Mouse (Mus musculus): ENCODE measurements around the gene Olfr961. TPM values are rescaled to one million over a fixed set of nuclear protein-coding genes. Genes with fewer than 3 reads are reported as not detected.

The Olfr961 gene
- not detected for polyA plus RNA-seq (2014; fragmentation: Illumina TruSeq; extraction: RNeasy Lipid Tissue Mini Kit (QIAGEN cat#74804); ENCODE audit: low read depth, low replicate concordance)

GRCm38 (mm10) chr9:39644785-39645184, at the start of gene Olfr961:
Gene Olfr961 (plus strand): TSS chr9:39645085.

GRCm38 (mm10) chr9:39603999-39604453, 40.9 kb upstream of the Olfr961 start, which contains the start of gene AW551984:
Gene AW551984 (minus strand): TSS chr9:39604403.

GRCm38 (mm10) chr9:39610355-39610754, 34.5 kb upstream of the Olfr961 start, which contains the start of gene Olfr148:
Gene Olfr148 (plus strand): TSS chr9:39610655.

GRCm38 (mm10) chr9:39621073-39621472, 23.8 kb upstream of the Olfr961 start, which contains the start of gene Olfr960:
Gene Olfr960 (plus strand): TSS chr9:39621373.

GRCm38 (mm10) chr9:39666905-39667304, 22.0 kb downstream of the Olfr961 start, which contains the start of gene Olfr963:
Gene Olfr963 (plus strand): TSS chr9:39667205.

Other genes starting within 250 kb of the Olfr961 start
- not detected for gene Olfr952, start 217.9 kb upstream of the Olfr961 start, polyA plus RNA-seq (2014; fragmentation: Illumina TruSeq; extraction: RNeasy Lipid Tissue Mini Kit (QIAGEN cat#74804); ENCODE audit: low read depth, low replicate concordance)
- gene Olfr954, start 188.4 kb upstream of the Olfr961 start, polyA plus RNA-seq (2014; fragmentation: Illumina TruSeq; extraction: RNeasy Lipid Tissue Mini Kit (QIAGEN cat#74804); ENCODE audit: low read depth, low replicate concordance), result not detected
- gene Olfr955, start 173.1 kb upstream of the Olfr961 start, polyA plus RNA-seq (2014; fragmentation: Illumina TruSeq; extraction: RNeasy Lipid Tissue Mini Kit (QIAGEN cat#74804); ENCODE audit: low read depth, low replicate concordance), result not detected
- gene Olfr44, start 151.1 kb upstream of the Olfr961 start, polyA plus RNA-seq (2014; fragmentation: Illumina TruSeq; extraction: RNeasy Lipid Tissue Mini Kit (QIAGEN cat#74804); ENCODE audit: low read depth, low replicate concordance), result not detected
- not detected for gene Olfr957, start 129.3 kb upstream of the Olfr961 start, polyA plus RNA-seq (2014; fragmentation: Illumina TruSeq; extraction: RNeasy Lipid Tissue Mini Kit (QIAGEN cat#74804); ENCODE audit: low read depth, low replicate concordance)
- gene Olfr958, start 91.0 kb upstream of the Olfr961 start, polyA plus RNA-seq (2014; fragmentation: Illumina TruSeq; extraction: RNeasy Lipid Tissue Mini Kit (QIAGEN cat#74804); ENCODE audit: low read depth, low replicate concordance), result not detected
- gene Olfr959, start 69.5 kb upstream of the Olfr961 start, polyA plus RNA-seq (2014; fragmentation: Illumina TruSeq; extraction: RNeasy Lipid Tissue Mini Kit (QIAGEN cat#74804); ENCODE audit: low read depth, low replicate concordance), result not detected
- 0.26 TPM for gene AW551984, start 40.7 kb upstream of the Olfr961 start, polyA plus RNA-seq (2014; fragmentation: Illumina TruSeq; extraction: RNeasy Lipid Tissue Mini Kit (QIAGEN cat#74804); ENCODE audit: low read depth, low replicate concordance)
- gene Olfr148, start 34.4 kb upstream of the Olfr961 start, polyA plus RNA-seq (2014; fragmentation: Illumina TruSeq; extraction: RNeasy Lipid Tissue Mini Kit (QIAGEN cat#74804); ENCODE audit: low read depth, low replicate concordance), result not detected
- gene Olfr960, start 23.7 kb upstream of the Olfr961 start, polyA plus RNA-seq (2014; fragmentation: Illumina TruSeq; extraction: RNeasy Lipid Tissue Mini Kit (QIAGEN cat#74804); ENCODE audit: low read depth, low replicate concordance), result not detected
- not detected for gene Olfr963, start 22.1 kb downstream of the Olfr961 start, polyA plus RNA-seq (2014; fragmentation: Illumina TruSeq; extraction: RNeasy Lipid Tissue Mini Kit (QIAGEN cat#74804); ENCODE audit: low read depth, low replicate concordance)
- gene Olfr149, start 62.0 kb downstream of the Olfr961 start, polyA plus RNA-seq (2014; fragmentation: Illumina TruSeq; extraction: RNeasy Lipid Tissue Mini Kit (QIAGEN cat#74804); ENCODE audit: low read depth, low replicate concordance), result not detected
- not detected for gene Olfr965, start 66.3 kb downstream of the Olfr961 start, polyA plus RNA-seq (2014; fragmentation: Illumina TruSeq; extraction: RNeasy Lipid Tissue Mini Kit (QIAGEN cat#74804); ENCODE audit: low read depth, low replicate concordance)
- not detected for gene Olfr150, start 85.9 kb downstream of the Olfr961 start, polyA plus RNA-seq (2014; fragmentation: Illumina TruSeq; extraction: RNeasy Lipid Tissue Mini Kit (QIAGEN cat#74804); ENCODE audit: low read depth, low replicate concordance)
- not detected for gene Olfr967, start 101.2 kb downstream of the Olfr961 start, polyA plus RNA-seq (2014; fragmentation: Illumina TruSeq; extraction: RNeasy Lipid Tissue Mini Kit (QIAGEN cat#74804); ENCODE audit: low read depth, low replicate concordance)
- gene Olfr968, start 138.2 kb downstream of the Olfr961 start, polyA plus RNA-seq (2014; fragmentation: Illumina TruSeq; extraction: RNeasy Lipid Tissue Mini Kit (QIAGEN cat#74804); ENCODE audit: low read depth, low replicate concordance), result not detected
- gene Olfr969, start 145.9 kb downstream of the Olfr961 start, polyA plus RNA-seq (2014; fragmentation: Illumina TruSeq; extraction: RNeasy Lipid Tissue Mini Kit (QIAGEN cat#74804); ENCODE audit: low read depth, low replicate concordance), result not detected
- gene Olfr970, start 163.8 kb downstream of the Olfr961 start, polyA plus RNA-seq (2014; fragmentation: Illumina TruSeq; extraction: RNeasy Lipid Tissue Mini Kit (QIAGEN cat#74804); ENCODE audit: low read depth, low replicate concordance), result not detected
- not detected for gene Olfr971, start 191.8 kb downstream of the Olfr961 start, polyA plus RNA-seq (2014; fragmentation: Illumina TruSeq; extraction: RNeasy Lipid Tissue Mini Kit (QIAGEN cat#74804); ENCODE audit: low read depth, low replicate concordance)
- not detected for gene Olfr972, start 221.3 kb downstream of the Olfr961 start, polyA plus RNA-seq (2014; fragmentation: Illumina TruSeq; extraction: RNeasy Lipid Tissue Mini Kit (QIAGEN cat#74804); ENCODE audit: low read depth, low replicate concordance)